Mouse (Mus musculus) bone marrow, adult 2 months (tissue): Measurements from ENCODE around the gene Masp2.

ENCODE experiments used
- CTCF ChIP-seq: fragments of 200-500 bp; IDR thresholded peaks from 2 replicates; pipeline ENCODE4 v1.5.1; 2011; ENCODE audit warnings: low read length, control low read depth; ENCODE audit not compliant: control insufficient read depth, insufficient read depth
- POLR2A ChIP-seq: fragments of 200-500 bp; IDR thresholded peaks from 2 replicates; pipeline ENCODE4 v1.6.1; 2011; ENCODE audit warnings: low read depth, mild to moderate bottlenecking, control low read depth, low read length, borderline replicate concordance; ENCODE audit not compliant: control insufficient read depth

DNA sequence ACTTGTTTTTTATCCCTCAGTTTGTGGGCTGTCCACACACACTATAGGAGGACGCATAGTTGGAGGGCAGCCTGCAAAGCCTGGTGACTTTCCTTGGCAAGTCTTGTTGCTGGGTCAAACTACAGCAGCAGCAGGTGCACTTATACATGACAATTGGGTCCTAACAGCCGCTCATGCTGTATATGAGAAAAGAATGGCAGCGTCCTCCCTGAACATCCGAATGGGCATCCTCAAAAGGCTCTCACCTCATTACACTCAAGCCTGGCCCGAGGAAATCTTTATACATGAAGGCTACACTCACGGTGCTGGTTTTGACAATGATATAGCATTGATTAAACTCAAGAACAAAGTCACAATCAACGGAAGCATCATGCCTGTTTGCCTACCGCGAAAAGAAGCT is 11.4 kb downstream of the Masp2 start:
- TF ChIP-seq CTCF (no peak), POLR2A (no peak)
